Mouse (Mus musculus): ENCODE results near the gene Tomm70a. TPM values are rescaled to one million over a fixed set of nuclear protein-coding genes. Genes with fewer than 3 reads are reported as not detected.
"Not testable (repeated sequence)": the region's sequence is repeated elsewhere in the genome, so short reads cannot be mapped to it uniquely, and the experiment has no call there.

Gene Tomm70a
- total RNA-seq, 2 experiments from 2014 or later: 62.0 to 63.9 TPM

GRCm38 (mm10) chr16:57144741-57145140 is 23.2 kb downstream of the Tomm70a start:
- DNase-seq: peak; percentile 43

- no peak for DNase-seq
Observed at GRCm38 (mm10) chr16:57151437-57151836, 29.9 kb downstream of the Tomm70a start.

GRCm38 (mm10) chr16:57155899-57156298 is 34.4 kb downstream of the Tomm70a start:
- no peak for DNase-seq

GRCm38 (mm10) chr16:57157076-57157475 is 35.6 kb downstream of the Tomm70a start:
- DNase-seq: no peak

GRCm38 (mm10) chr16:57157728-57158127 is 36.2 kb downstream of the Tomm70a start:
- DNase-seq: no peak

- no peak for DNase-seq
Observed at GRCm38 (mm10) chr16:57159835-57160234, 38.3 kb downstream of the Tomm70a start.

- no peak for DNase-seq
Observed at GRCm38 (mm10) chr16:57162841-57163240, 41.3 kb downstream of the Tomm70a start.

GRCm38 (mm10) chr16:57163694-57164093 is 42.2 kb downstream of the Tomm70a start:
- DNase-seq: no peak

GRCm38 (mm10) chr16:57165157-57165556 is 43.7 kb downstream of the Tomm70a start:
- DNase-seq: no peak

GRCm38 (mm10) chr16:57166086-57166485 is 44.6 kb downstream of the Tomm70a start:
- DNase-seq: no peak

- peak; percentile 99 for DNase-seq
Observed at GRCm38 (mm10) chr16:57166611-57167513, 45.4 kb downstream of the Tomm70a start, which contains the start of gene Nit2. Gene Nit2 (minus strand): TSS chr16:57167341.

- DNase-seq: no peak
Observed at GRCm38 (mm10) chr16:57167514-57167912, 46.0 kb downstream of the Tomm70a start.

- no peak for DNase-seq
Observed at GRCm38 (mm10) chr16:57168236-57168635, 46.7 kb downstream of the Tomm70a start.

GRCm38 (mm10) chr16:57171161-57171560 is 49.7 kb downstream of the Tomm70a start:
- DNase-seq: no peak

GRCm38 (mm10) chr16:57171570-57171969 is 50.1 kb downstream of the Tomm70a start:
- DNase-seq: no peak

GRCm38 (mm10) chr16:57174480-57174879 is 53.0 kb downstream of the Tomm70a start:
- DNase-seq: not testable (repeated sequence)

GRCm38 (mm10) chr16:57175751-57176150 is 54.2 kb downstream of the Tomm70a start:
- DNase-seq: no peak

- DNase-seq: no peak
Observed at GRCm38 (mm10) chr16:57176276-57176675, 54.8 kb downstream of the Tomm70a start.

GRCm38 (mm10) chr16:57177254-57177653 is 55.8 kb downstream of the Tomm70a start:
- DNase-seq: peak; percentile 53

GRCm38 (mm10) chr16:57177664-57178063 is 56.2 kb downstream of the Tomm70a start:
- no peak for DNase-seq

GRCm38 (mm10) chr16:57181180-57181579 is 59.7 kb downstream of the Tomm70a start:
- no peak for DNase-seq

- DNase-seq: no peak
Observed at GRCm38 (mm10) chr16:57182037-57182436, 60.5 kb downstream of the Tomm70a start.

- no peak for DNase-seq
Observed at GRCm38 (mm10) chr16:57186618-57187017, 65.1 kb downstream of the Tomm70a start.

- no peak for DNase-seq
Observed at GRCm38 (mm10) chr16:57189493-57189892, 68.0 kb downstream of the Tomm70a start.
